Mouse (Mus musculus): Measurements from ENCODE around the gene Coro2a. TPM values are rescaled to one million over a fixed set of nuclear protein-coding genes. Genes with fewer than 3 reads are reported as not detected.

The Coro2a gene
- polyA plus RNA-seq, 1 experiment from 2014 or later = 2.2 TPM

- Histone ChIP-seq H3K27me3 (replicated peaks; ENCODE audit: control insufficient read depth, insufficient read depth, low read length) (no peaks in the 10 kb centered on the region), H3K4me2 (ENCODE audit: low read length) (no peak overlapping the region), H3K9me3 (replicated peaks; ENCODE audit: control insufficient read depth, low read length) (no peaks in the 10 kb centered on the region), H3K27ac (ENCODE audit: low read depth, low read length) (no peak overlapping the region), H3K36me3 (ENCODE audit: control insufficient read depth, insufficient read depth, low read length) (no peaks in the 10 kb centered on the region), H3K4me3 (ENCODE audit: low read depth, low read length) (no peak overlapping the region), H3K4me1 (ENCODE audit: control insufficient read depth, insufficient read depth, low read length) (no peaks in the 10 kb centered on the region), H3K9ac (ENCODE audit: low read length) (no peak overlapping the region)
- 51% methylated on average over 8 of the region's 8 CpGs for WGBS
- DNase-seq (ENCODE audit: low spot score) (no peak), ATAC-seq (no peak)
These were observed 51.6 kb downstream of the Coro2a start for GRCm38 (mm10) chr4:46550406-46550805.

- no peak overlapping the region for H3K4me3 ChIP-seq (ENCODE audit: low read depth, low read length)
- DNase-seq (ENCODE audit: low spot score) (no peak), ATAC-seq (no peak)
- no peak overlapping the region for H3K9ac ChIP-seq (ENCODE audit: low read length)
- H3K4me2 ChIP-seq (ENCODE audit: low read length) = no peak overlapping the region
- no peaks in the 10 kb centered on the region for H3K36me3 ChIP-seq (ENCODE audit: control insufficient read depth, insufficient read depth, low read length)
- H3K27me3 ChIP-seq (replicated peaks; ENCODE audit: control insufficient read depth, insufficient read depth, low read length) = no peaks in the 10 kb centered on the region
- no peak overlapping the region for H3K27ac ChIP-seq (ENCODE audit: low read depth, low read length)
- 85% methylated on average over 9 of the region's 10 CpGs for WGBS
- H3K9me3 ChIP-seq (replicated peaks; ENCODE audit: control insufficient read depth, low read length) = no peaks in the 10 kb centered on the region
- no peaks in the 10 kb centered on the region for H3K4me1 ChIP-seq (ENCODE audit: control insufficient read depth, insufficient read depth, low read length)
These were observed 52.0 kb downstream of the Coro2a start for GRCm38 (mm10) chr4:46549979-46550378.

- 36% methylated on average over 6 of the region's 6 CpGs for WGBS
These were observed 55.3 kb downstream of the Coro2a start for GRCm38 (mm10) chr4:46546709-46547108.

GRCm38 (mm10) chr4:46545498-46545897, 56.5 kb downstream of the Coro2a start:
- H3K27ac ChIP-seq (ENCODE audit: low read depth, low read length) = no peak overlapping the region
- 13% methylated on average over 9 of the region's 9 CpGs for WGBS
- H3K36me3 ChIP-seq (ENCODE audit: control insufficient read depth, insufficient read depth, low read length) = no peaks in the 10 kb centered on the region
- H3K4me3 ChIP-seq (ENCODE audit: low read depth, low read length) = no peak overlapping the region
- no peaks in the 10 kb centered on the region for H3K9me3 ChIP-seq (replicated peaks; ENCODE audit: control insufficient read depth, low read length)
- H3K4me1 ChIP-seq (ENCODE audit: control insufficient read depth, insufficient read depth, low read length) = no peaks in the 10 kb centered on the region
- no peaks in the 10 kb centered on the region for H3K27me3 ChIP-seq (replicated peaks; ENCODE audit: control insufficient read depth, insufficient read depth, low read length)
- H3K4me2 ChIP-seq (ENCODE audit: low read length) = no peak overlapping the region
- DNase-seq (ENCODE audit: low spot score) (no peak), ATAC-seq (no peak)
- no peak overlapping the region for H3K9ac ChIP-seq (ENCODE audit: low read length)

More at GRCm38 (mm10) chr4:46546709-46547108, 55.3 kb downstream of the Coro2a start:
- H3K4me3 ChIP-seq (ENCODE audit: low read depth, low read length) = no peak overlapping the region
- H3K9ac ChIP-seq (ENCODE audit: low read length) = no peak overlapping the region
- no peak overlapping the region for H3K4me2 ChIP-seq (ENCODE audit: low read length)
- H3K9me3 ChIP-seq (replicated peaks; ENCODE audit: control insufficient read depth, low read length) = no peaks in the 10 kb centered on the region
- no peaks in the 10 kb centered on the region for H3K27me3 ChIP-seq (replicated peaks; ENCODE audit: control insufficient read depth, insufficient read depth, low read length)
- DNase-seq (ENCODE audit: low spot score) (no peak), ATAC-seq (no peak)
- H3K27ac ChIP-seq (ENCODE audit: low read depth, low read length) = no peak overlapping the region
- no peaks in the 10 kb centered on the region for H3K36me3 ChIP-seq (ENCODE audit: control insufficient read depth, insufficient read depth, low read length)
- no peaks in the 10 kb centered on the region for H3K4me1 ChIP-seq (ENCODE audit: control insufficient read depth, insufficient read depth, low read length)

GRCm38 (mm10) chr4:46544313-46544712, 57.7 kb downstream of the Coro2a start:
- H3K9ac ChIP-seq (ENCODE audit: low read length) = no peak overlapping the region
- 37% methylated on average over 1 of the region's 1 CpGs for WGBS
- no peak overlapping the region for H3K27ac ChIP-seq (ENCODE audit: low read depth, low read length)
- H3K4me1 ChIP-seq (ENCODE audit: control insufficient read depth, insufficient read depth, low read length) = no peaks in the 10 kb centered on the region
- H3K4me3 ChIP-seq (ENCODE audit: low read depth, low read length) = no peak overlapping the region
- no peak overlapping the region for H3K4me2 ChIP-seq (ENCODE audit: low read length)
- ATAC-seq = no peak
- no peaks in the 10 kb centered on the region for H3K27me3 ChIP-seq (replicated peaks; ENCODE audit: control insufficient read depth, insufficient read depth, low read length)
- no peaks in the 10 kb centered on the region for H3K9me3 ChIP-seq (replicated peaks; ENCODE audit: control insufficient read depth, low read length)
- no peak for DNase-seq (ENCODE audit: low spot score)
- H3K36me3 ChIP-seq (ENCODE audit: control insufficient read depth, insufficient read depth, low read length) = no peaks in the 10 kb centered on the region

GRCm38 (mm10) chr4:46543366-46544050, 58.5 kb downstream of the Coro2a start:
- ATAC-seq = no peak
- Histone ChIP-seq H3K9ac (ENCODE audit: low read length) (no peak overlapping the region), H3K27me3 (replicated peaks; ENCODE audit: control insufficient read depth, insufficient read depth, low read length) (no peaks in the 10 kb centered on the region), H3K9me3 (replicated peaks; ENCODE audit: control insufficient read depth, low read length) (no peaks in the 10 kb centered on the region), H3K4me3 (ENCODE audit: low read depth, low read length) (no peak overlapping the region), H3K36me3 (ENCODE audit: control insufficient read depth, insufficient read depth, low read length) (no peaks in the 10 kb centered on the region), H3K27ac (ENCODE audit: low read depth, low read length) (no peak overlapping the region), H3K4me2 (ENCODE audit: low read length) (no peak overlapping the region), H3K4me1 (ENCODE audit: control insufficient read depth, insufficient read depth, low read length) (no peaks in the 10 kb centered on the region)
- 92% methylated on average over 13 of the region's 13 CpGs for WGBS
- DNase-seq (ENCODE audit: low spot score) = no peak

- DNase-seq (ENCODE audit: low spot score) = no peak
- 45% methylated on average over 9 of the region's 9 CpGs for WGBS
- Histone ChIP-seq H3K4me2 (ENCODE audit: low read length) (no peak overlapping the region), H3K27me3 (replicated peaks; ENCODE audit: control insufficient read depth, insufficient read depth, low read length) (peaks cover 9% of the 10 kb centered on the region), H3K4me1 (ENCODE audit: control insufficient read depth, insufficient read depth, low read length) (no peaks in the 10 kb centered on the region), H3K36me3 (ENCODE audit: control insufficient read depth, insufficient read depth, low read length) (no peaks in the 10 kb centered on the region), H3K27ac (ENCODE audit: low read depth, low read length) (no peak overlapping the region), H3K9ac (ENCODE audit: low read length) (no peak overlapping the region), H3K9me3 (replicated peaks; ENCODE audit: control insufficient read depth, low read length) (no peaks in the 10 kb centered on the region), H3K4me3 (ENCODE audit: low read depth, low read length) (no peak overlapping the region)
- no peak for ATAC-seq
These were observed 60.3 kb downstream of the Coro2a start for GRCm38 (mm10) chr4:46541707-46542106.

- Histone ChIP-seq H3K4me2 (ENCODE audit: low read length) (no peak overlapping the region), H3K27ac (ENCODE audit: low read depth, low read length) (no peak overlapping the region), H3K4me3 (ENCODE audit: low read depth, low read length) (no peak overlapping the region), H3K27me3 (replicated peaks; ENCODE audit: control insufficient read depth, insufficient read depth, low read length) (peaks cover 35% of the 10 kb centered on the region), H3K9me3 (replicated peaks; ENCODE audit: control insufficient read depth, low read length) (no peaks in the 10 kb centered on the region), H3K36me3 (ENCODE audit: control insufficient read depth, insufficient read depth, low read length) (no peaks in the 10 kb centered on the region), H3K9ac (ENCODE audit: low read length) (no peak overlapping the region), H3K4me1 (ENCODE audit: control insufficient read depth, insufficient read depth, low read length) (peaks cover 6% of the 10 kb centered on the region)
- ATAC-seq (no peak), DNase-seq (ENCODE audit: low spot score) (no peak)
- WGBS = 80% methylated on average over 9 of the region's 9 CpGs
These were observed 62.8 kb downstream of the Coro2a start for GRCm38 (mm10) chr4:46539167-46539566.

- Histone ChIP-seq H3K4me2 (ENCODE audit: low read length) (peak within 1 kb of the TSS; percentile 61), H3K36me3 (ENCODE audit: control insufficient read depth, insufficient read depth, low read length) (no peaks in the 10 kb centered on the region), H3K9me3 (replicated peaks; ENCODE audit: control insufficient read depth, low read length) (no peaks in the 10 kb centered on the region), H3K9ac (ENCODE audit: low read length) (peak within 1 kb of the TSS; percentile 43; the same call in 1 of the 2 replicates), H3K4me3 (ENCODE audit: low read depth, low read length) (peak within 1 kb of the TSS; percentile 36), H3K4me1 (ENCODE audit: control insufficient read depth, insufficient read depth, low read length) (peaks cover 6% of the 10 kb centered on the region), H3K27me3 (replicated peaks; ENCODE audit: control insufficient read depth, insufficient read depth, low read length) (peaks cover 35% of the 10 kb centered on the region), H3K27ac (ENCODE audit: low read depth, low read length) (no peak within 1 kb of the TSS)
- 2% methylated on average over 46 of the region's 46 CpGs for WGBS
- ATAC-seq (peak; percentile 44; the same call in 1 of the 2 replicates), DNase-seq (ENCODE audit: low spot score) (peak; percentile 22)
These were observed 66.1 kb downstream of the Coro2a start, which contains the start of gene Trim14 for GRCm38 (mm10) chr4:46535840-46536361. TSS of gene Trim14 (minus strand) at chr4:46536141.
